Mouse (Mus musculus) embryonic facial prominence, embryonic 11.5 days (tissue): ENCODE measurements around the gene Mtpn. TPM values are rescaled to one million over a fixed set of nuclear protein-coding genes. Genes with fewer than 3 reads are reported as not detected.

Experiments
- ATAC-seq: fragments of 200-750 bp; cut with Nextera tagmentation; replicated peaks from 2 replicates; pipeline ENCODE4 v1.8.0; 2017; ENCODE audit warnings: low read depth; ENCODE audit not compliant: insufficient number of reproducible peaks, low FRiP score, low TSS enrichment
- DNase-seq: peaks from one replicate; pipeline ENCODE4 v3.0.0-alpha.2; 2015; ENCODE audit warnings: low spot score
- H3K27ac ChIP-seq: fragments of 300-500 bp; sonication (generic); replicated peaks from 2 replicates; pipeline ENCODE4 v1.5.1; 2014; ENCODE audit warnings: mild to moderate bottlenecking, low read depth, low read length, control low read depth
- H3K27me3 ChIP-seq: fragments of 300-500 bp; sonication (generic); 2 replicates; pipeline ENCODE4 v1.6.1; 2014; ENCODE audit warnings: mild to moderate bottlenecking, low read length, moderate library complexity, mixed read lengths; ENCODE audit not compliant: control insufficient read depth, insufficient read depth
- H3K36me3 ChIP-seq: fragments of 300-500 bp; sonication (generic); replicated peaks from 2 replicates; pipeline ENCODE4 v1.6.1; 2014; ENCODE audit warnings: low read depth, mild to moderate bottlenecking, low read length, moderate library complexity, mixed read lengths; ENCODE audit not compliant: control insufficient read depth, insufficient read depth
- H3K4me1 ChIP-seq: fragments of 300-500 bp; sonication (generic); 2 replicates; pipeline ENCODE4 v1.6.1; 2014; ENCODE audit warnings: low read length, mixed read lengths; ENCODE audit not compliant: control insufficient read depth, insufficient read depth
- H3K4me2 ChIP-seq: fragments of 300-500 bp; sonication (generic); 2 replicates; pipeline ENCODE4 v1.6.1; 2014; ENCODE audit warnings: low read depth, mild to moderate bottlenecking, control low read depth, low read length, moderate library complexity
- H3K4me3 ChIP-seq: fragments of 300-500 bp; sonication (generic); 2 replicates; pipeline ENCODE4 v1.5.1; 2014; ENCODE audit warnings: low read depth, low read length, control low read depth
- H3K9ac ChIP-seq: fragments of 300-500 bp; sonication (generic); replicated peaks from 2 replicates; pipeline ENCODE4 v1.6.1; 2014; ENCODE audit warnings: mild to moderate bottlenecking, control low read depth, low read length
- H3K9me3 ChIP-seq: fragments of 300-500 bp; sonication (generic); replicated peaks from 2 replicates; pipeline ENCODE4 v1.6.1; 2016; ENCODE audit warnings: mild to moderate bottlenecking, low read length, inconsistent platforms, mixed read lengths; ENCODE audit not compliant: control insufficient read depth
- WGBS: fragments of 180-500 bp; shearing (Covaris S2); extraction: QIAGEN DNeasy Blood & Tissue Kit; methylation state at CpG from one replicate; pipeline ENCODE4 v1.1.7; 2014; 5-methylcytosine and 5-hydroxymethylcytosine counted together
- microRNA-seq: library from miRNA; unstranded; fragments of <30 nt; microRNA quantifications from one replicate; pipeline ENCODE4, GENCODE M21; 2016; ENCODE audit warnings: borderline number of aligned reads
- polyA plus RNA-seq: library from polyadenylated mRNA; unstranded; fragments of >200 nt; fragmentation: Nextera tagmentation; extraction: Ambion mirVana; gene quantifications from 2 replicates; pipeline ENCODE4 v1.2.1, GENCODE M21; 2014

Mtpn gene
- polyA plus RNA-seq, 1 experiment from 2014 or later: 142 TPM

- Histone ChIP-seq H3K36me3 (no peaks in the 10 kb centered on the region), H3K27ac (no peak overlapping the region), H3K4me3 (no peak overlapping the region), H3K27me3 (no peaks in the 10 kb centered on the region), H3K4me1 (no peaks in the 10 kb centered on the region), H3K9ac (no peak overlapping the region), H3K9me3 (no peaks in the 10 kb centered on the region), H3K4me2 (no peak overlapping the region)
- 75% methylated on average over 1 of the region's 1 CpGs for WGBS
- DNase-seq (no peak), ATAC-seq (no peak)
Measured at GRCm38 (mm10) chr6:35476830-35477229, 62.9 kb downstream of the Mtpn start.

- H3K4me2 ChIP-seq: no peak overlapping the region
- H3K27ac ChIP-seq: no peak overlapping the region
- no peak for DNase-seq
- no peaks in the 10 kb centered on the region for H3K9me3 ChIP-seq
- 84% methylated on average over 5 of the region's 5 CpGs for WGBS
- no peaks in the 10 kb centered on the region for H3K27me3 ChIP-seq
- no peak for ATAC-seq
- H3K36me3 ChIP-seq: no peaks in the 10 kb centered on the region
- no peaks in the 10 kb centered on the region for H3K4me1 ChIP-seq
- H3K9ac ChIP-seq: no peak overlapping the region
- H3K4me3 ChIP-seq: no peak overlapping the region
Measured at GRCm38 (mm10) chr6:35463450-35464395, 76.0 kb downstream of the Mtpn start.

- Histone ChIP-seq H3K9ac (no peak overlapping the region), H3K4me3 (no peak overlapping the region), H3K27ac (no peak overlapping the region), H3K27me3 (no peaks in the 10 kb centered on the region), H3K36me3 (no peaks in the 10 kb centered on the region), H3K9me3 (no peaks in the 10 kb centered on the region), H3K4me1 (no peaks in the 10 kb centered on the region), H3K4me2 (no peak overlapping the region)
- no peak for ATAC-seq
- no peak for DNase-seq
- WGBS: 91% methylated on average over 1 of the region's 1 CpGs
Measured at GRCm38 (mm10) chr6:35462484-35462883, 77.2 kb downstream of the Mtpn start.

Small RNA genes lying within 50 kb of the gene (microRNA-seq; reads per million reads assigned to microRNA genes)
- not detected for gene Gm23053

Other genes with a start within 250 kb of the Mtpn start
- gene Slc13a4, start 231.8 kb downstream of the Mtpn start, polyA plus RNA-seq: 0.25 and 0.36 TPM in 2 replicates
- not detected in 2 replicates for gene Fam180a, start 213.7 kb downstream of the Mtpn start, polyA plus RNA-seq